Mouse (Mus musculus) E14TG2a.4 (cell line): ENCODE results near the gene Tmem184b.

Experiments used
- CTCF ChIP-seq: conservative IDR thresholded peaks from 2 replicates; pipeline ENCODE4 v1.5.1; 2014; ENCODE audit warnings: low read length
- NANOG ChIP-seq: IDR thresholded peaks from 2 replicates; pipeline ENCODE4 v1.6.1; 2014; ENCODE audit warnings: borderline replicate concordance, low read length, mixed read lengths

DNA sequence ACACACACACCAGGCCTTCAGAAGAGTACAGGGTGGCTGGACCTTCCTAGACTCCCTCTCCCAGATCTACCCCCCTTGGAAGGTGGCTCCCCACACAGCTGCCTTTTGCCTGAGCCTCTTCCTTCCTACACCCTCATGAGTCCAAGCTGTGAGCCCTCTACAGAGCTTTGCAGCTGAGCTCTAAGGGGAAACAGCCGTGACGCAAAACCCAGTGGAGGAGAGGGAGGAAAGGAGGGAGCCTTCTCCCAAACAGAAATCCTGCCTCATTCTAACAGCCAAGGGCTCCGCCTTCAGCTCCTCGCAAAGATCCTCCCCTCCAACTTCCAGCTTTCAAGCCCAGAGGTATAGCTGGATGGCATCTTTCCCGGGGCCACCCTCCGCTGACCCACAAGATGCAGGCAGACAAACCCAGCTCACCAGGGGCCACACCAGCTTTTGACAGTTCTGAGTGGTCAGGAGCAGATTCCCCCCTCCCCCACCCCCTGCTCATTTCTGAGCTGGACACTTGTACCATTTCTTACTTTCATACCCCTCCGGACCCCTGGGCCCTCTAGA, 40.6 kb upstream of the Tmem184b start:
- TF ChIP-seq NANOG (no peak), CTCF (no peak)
